Mouse (Mus musculus) G1E (cell line): ENCODE data around the gene Gpbp1. TPM values are rescaled to one million over a fixed set of nuclear protein-coding genes. Genes with fewer than 3 reads are reported as not detected.

ENCODE experiments used
- ATAC-seq: 2 replicates; pipeline ENCODE4 v1.8.0; 2016; ENCODE audit warnings: mild to moderate bottlenecking; ENCODE audit not compliant: insufficient number of reproducible peaks, poor library complexity, low FRiP score, severe bottlenecking; ENCODE audit errors: extremely low read depth
- DNase-seq: peaks from one replicate; pipeline ENCODE4 v3.0.0; 2012; ENCODE audit warnings: low spot score
- H3K27me3 ChIP-seq: 2 replicates; pipeline ENCODE4 v1.6.1; 2012; ENCODE audit warnings: mild to moderate bottlenecking, low read length, inconsistent platforms; ENCODE audit not compliant: insufficient read depth
- H3K36me3 ChIP-seq: replicated peaks from 2 replicates; pipeline ENCODE3; 2012; ENCODE audit warnings: mild to moderate bottlenecking, inconsistent platforms
- H3K4me1 ChIP-seq: 2 replicates; pipeline ENCODE4 v1.6.1; 2012; ENCODE audit warnings: low read depth, low read length, inconsistent platforms, mixed read lengths; ENCODE audit not compliant: insufficient read depth
- H3K4me3 ChIP-seq: 2 replicates; pipeline ENCODE4 v1.5.1; 2012; ENCODE audit warnings: low read depth, mild to moderate bottlenecking, inconsistent platforms, low read length, moderate library complexity, mixed read lengths
- H3K9me3 ChIP-seq: replicated peaks from 2 replicates; pipeline ENCODE4 v1.6.1; 2012; ENCODE audit warnings: inconsistent platforms
- CTCF ChIP-seq: IDR thresholded peaks from 2 replicates; pipeline ENCODE4 v1.5.1; 2012; ENCODE audit warnings: low read depth, low read length, inconsistent platforms, mixed read lengths
- GATA1 ChIP-seq: IDR thresholded peaks from 2 replicates; pipeline ENCODE4 v1.6.1; 2012; ENCODE audit warnings: borderline replicate concordance, low read length, inconsistent platforms, mixed read lengths
- GATA2 ChIP-seq: IDR thresholded peaks from 2 replicates; pipeline ENCODE4 v1.6.1; 2012; ENCODE audit warnings: low read depth, low read length, inconsistent platforms, borderline replicate concordance
- POLR2AphosphoS5 ChIP-seq: IDR thresholded peaks from 2 replicates; pipeline ENCODE4 v1.6.1; 2012; ENCODE audit warnings: low read depth, low read length, inconsistent platforms; ENCODE audit not compliant: insufficient replicate concordance
- TAL1 ChIP-seq: conservative IDR thresholded peaks from 2 replicates; pipeline ENCODE4 v1.6.1; 2012; ENCODE audit warnings: low read depth, low read length, inconsistent platforms, mixed read lengths
- polyA plus RNA-seq: library from polyadenylated mRNA; stranded (reverse); fragments of >175 nt; gene quantifications from 2 replicates; pipeline ENCODE4 v1.2.3, GENCODE M21; 2012
- total RNA-seq, 2 experiments: library from RNA; stranded (forward) in 1 of 2; stranded (reverse) in 1 of 2; fragments of 200-1000 nt in 1 of 2; fragments of >200 nt in 1 of 2; fragmentation: Nextera tagmentation in 1 of 2; gene quantifications; 2 replicates each; pipeline ENCODE4 v1.2.3; 2014 to 2017

The Gpbp1 gene
- total and polyA plus RNA-seq, 3 experiments: 11.4 to 160 (median 153) TPM

- DNase-seq (no peak), ATAC-seq (no peak)
- peaks cover 7% of the 10 kb centered on the region for H3K27me3 ChIP-seq
- H3K36me3 ChIP-seq: no peaks in the 10 kb centered on the region
- TF ChIP-seq GATA2 (no peak), TAL1 (no peak), CTCF (no peak)
- no peaks in the 10 kb centered on the region for H3K4me1 ChIP-seq
- no peak overlapping the region for H3K4me3 ChIP-seq
- no peaks in the 10 kb centered on the region for H3K9me3 ChIP-seq
These were observed 92.8 kb downstream of the Gpbp1 start for GRCm38 (mm10) chr13:111397061-111397460.

DNA sequence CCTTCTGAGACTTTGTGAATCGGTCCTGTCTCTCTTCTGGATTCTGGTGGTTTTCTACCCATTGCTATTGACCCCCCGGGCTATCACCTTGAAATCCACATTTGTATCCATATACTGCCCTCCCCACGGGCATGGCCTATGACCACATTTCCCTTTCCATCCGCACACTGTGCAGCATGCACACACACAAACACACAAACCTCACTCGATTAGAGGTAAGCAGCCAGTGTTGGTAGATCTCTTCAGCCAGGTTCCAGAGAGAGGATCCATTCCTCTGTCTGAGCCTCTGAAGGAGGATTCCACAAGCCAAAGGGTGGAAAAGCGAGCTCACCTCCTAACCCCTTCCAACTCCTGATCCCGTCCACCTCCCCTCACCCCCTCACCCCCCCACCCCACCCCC, 94.4 kb downstream of the Gpbp1 start:
- TF ChIP-seq TAL1 (no peak), POLR2AphosphoS5 (no peak), GATA1 (no peak), GATA2 (no peak), CTCF (no peak)
- DNase-seq (no peak), ATAC-seq (no peak)
- Histone ChIP-seq H3K4me3 (no peak overlapping the region), H3K9me3 (no peaks in the 10 kb centered on the region), H3K4me1 (no peaks in the 10 kb centered on the region), H3K36me3 (no peaks in the 10 kb centered on the region), H3K27me3 (peaks cover 7% of the 10 kb centered on the region)

- no peak for DNase-seq
- Histone ChIP-seq H3K9me3 (no peaks in the 10 kb centered on the region), H3K4me1 (no peaks in the 10 kb centered on the region), H3K4me3 (no peak overlapping the region), H3K36me3 (no peaks in the 10 kb centered on the region), H3K27me3 (peaks cover 7% of the 10 kb centered on the region)
- no peak for ATAC-seq
- TF ChIP-seq POLR2AphosphoS5 (no peak), TAL1 (no peak), GATA2 (no peak), GATA1 (no peak), CTCF (no peak)
These were observed 95.0 kb downstream of the Gpbp1 start for GRCm38 (mm10) chr13:111394904-111395303.

- no peaks in the 10 kb centered on the region for H3K36me3 ChIP-seq
- no peaks in the 10 kb centered on the region for H3K9me3 ChIP-seq
- TF ChIP-seq CTCF: no peak
- TF ChIP-seq GATA2: no peak
- no peak for TF ChIP-seq TAL1
- no peak for TF ChIP-seq GATA1
- no peak for TF ChIP-seq POLR2AphosphoS5
- H3K4me1 ChIP-seq: no peaks in the 10 kb centered on the region
- no peak overlapping the region for H3K4me3 ChIP-seq
- DNase-seq: no peak
- peaks cover 7% of the 10 kb centered on the region for H3K27me3 ChIP-seq
- ATAC-seq: no peak
These were observed 95.6 kb downstream of the Gpbp1 start for GRCm38 (mm10) chr13:111394341-111394740.

GRCm38 (mm10) chr13:111393426-111393825, 96.5 kb downstream of the Gpbp1 start:
- Histone ChIP-seq H3K9me3 (no peaks in the 10 kb centered on the region), H3K4me1 (no peaks in the 10 kb centered on the region), H3K4me3 (no peak overlapping the region), H3K36me3 (no peaks in the 10 kb centered on the region), H3K27me3 (peaks cover 7% of the 10 kb centered on the region)
- TF ChIP-seq CTCF (no peak), GATA2 (no peak), TAL1 (no peak), GATA1 (no peak), POLR2AphosphoS5 (no peak)
- ATAC-seq (no peak), DNase-seq (no peak)

DNA sequence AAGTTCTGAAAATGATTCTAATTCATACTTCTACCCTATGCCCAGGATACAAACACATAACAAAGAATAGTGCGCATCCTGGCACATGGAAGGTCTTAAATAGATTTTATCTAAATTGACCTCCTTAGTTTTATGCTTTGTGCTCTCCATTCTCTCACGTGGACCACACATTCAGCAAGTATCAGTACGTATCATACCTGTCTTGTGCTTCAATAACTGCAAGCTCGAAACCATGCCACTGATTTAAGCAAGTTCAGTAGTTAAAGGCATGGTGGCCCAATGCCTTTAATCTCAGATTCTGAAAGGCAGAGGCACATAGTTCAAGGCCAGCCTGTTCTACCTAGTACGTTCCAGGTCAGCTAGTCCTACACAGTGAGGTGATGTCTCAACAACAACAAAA, 98.5 kb downstream of the Gpbp1 start:
- no peak for TF ChIP-seq CTCF
- TF ChIP-seq GATA1: no peak
- no peak for TF ChIP-seq TAL1
- no peak for TF ChIP-seq POLR2AphosphoS5
- no peak for TF ChIP-seq GATA2
- no peak for DNase-seq
- Histone ChIP-seq H3K4me1 (no peaks in the 10 kb centered on the region), H3K9me3 (no peaks in the 10 kb centered on the region), H3K4me3 (no peak overlapping the region), H3K27me3 (peaks cover 7% of the 10 kb centered on the region), H3K36me3 (no peaks in the 10 kb centered on the region)
- no peak for ATAC-seq

GRCm38 (mm10) chr13:111391011-111391410, 98.9 kb downstream of the Gpbp1 start:
- TF ChIP-seq CTCF (no peak), POLR2AphosphoS5 (no peak), GATA2 (no peak), TAL1 (no peak), GATA1 (no peak)
- no peak for ATAC-seq

More at GRCm38 (mm10) chr13:111391011-111391410, 98.9 kb downstream of the Gpbp1 start:
- Histone ChIP-seq H3K27me3 (peaks cover 7% of the 10 kb centered on the region), H3K9me3 (no peaks in the 10 kb centered on the region), H3K4me3 (no peak overlapping the region), H3K4me1 (no peaks in the 10 kb centered on the region), H3K36me3 (no peaks in the 10 kb centered on the region)
- no peak for DNase-seq
